Mouse (Mus musculus) MEL (cell line): Measurements from ENCODE around the gene Tead4. TPM values are rescaled to one million over a fixed set of nuclear protein-coding genes. Genes with fewer than 3 reads are reported as not detected.

Experiments
- DNase-seq: peaks from one replicate; pipeline ENCODE4 v3.0.0; 2011; ENCODE audit warnings: low read depth, low spot score
- H3K27ac ChIP-seq: 2 replicates; pipeline ENCODE4 v1.5.1; 2012; ENCODE audit warnings: low read depth, mild to moderate bottlenecking, control low read depth, low read length, moderate library complexity; ENCODE audit not compliant: control insufficient read depth
- H3K27me3 ChIP-seq, 2 experiments: fragments of 150-350 bp in 1 of 2; sonication (generic) in 1 of 2; 2 replicates each; pipeline ENCODE4 v1.6.1; 2012; ENCODE audit warnings: low read length in 2 of 2, mild to moderate bottlenecking in 2 of 2, improper control_type of control experiment in 1 of 2, moderate library complexity in 1 of 2; ENCODE audit not compliant: insufficient read depth in 2 of 2, control insufficient read depth in 1 of 2
- H3K36me3 ChIP-seq, 2 experiments: 2 replicates each; pipeline ENCODE4 v1.6.1; 2012 to 2014; ENCODE audit warnings: low read length in 2 of 2, improper control_type of control experiment in 1 of 2, inconsistent platforms in 1 of 2, mild to moderate bottlenecking in 1 of 2; ENCODE audit not compliant: insufficient read depth in 2 of 2, control insufficient read depth in 1 of 2
- H3K4me1 ChIP-seq, 2 experiments: fragments of 150-350 bp in 1 of 2; sonication (generic) in 1 of 2; 2 replicates each; pipeline ENCODE4 v1.6.1; 2012; ENCODE audit warnings: low read length in 2 of 2, improper control_type of control experiment in 1 of 2, mild to moderate bottlenecking in 1 of 2; ENCODE audit not compliant: insufficient read depth in 2 of 2, control insufficient read depth in 1 of 2
- H3K4me3 ChIP-seq, 2 experiments: fragments of 150-350 bp in 1 of 2; sonication (generic) in 1 of 2; 2 replicates each; pipeline ENCODE4 v1.5.1; 2012; ENCODE audit warnings: low read depth in 2 of 2, low read length in 2 of 2, mild to moderate bottlenecking in 2 of 2, moderate library complexity in 2 of 2, control low read depth in 1 of 2, improper control_type of control experiment in 1 of 2; ENCODE audit not compliant: control insufficient read depth in 1 of 2, insufficient read depth in 1 of 2
- H3K79me2 ChIP-seq: 2 replicates; pipeline ENCODE4 v1.6.1; 2012; ENCODE audit warnings: mild to moderate bottlenecking, low read length, moderate library complexity; ENCODE audit not compliant: control insufficient read depth, poor library complexity, insufficient read depth
- H3K9ac ChIP-seq: 2 replicates; pipeline ENCODE4 v1.6.1; 2012; ENCODE audit warnings: low read depth, mild to moderate bottlenecking, control low read depth, low read length, moderate library complexity; ENCODE audit not compliant: control insufficient read depth, poor library complexity, severe bottlenecking
- H3K9me3 ChIP-seq: fragments of 150-350 bp; sonication (generic); replicated peaks from 2 replicates; pipeline ENCODE4 v1.6.1; 2012; ENCODE audit warnings: mild to moderate bottlenecking, low read length, improper control_type of control experiment, moderate library complexity; ENCODE audit not compliant: insufficient read depth
- BHLHE40 ChIP-seq: IDR thresholded peaks from 2 replicates; pipeline ENCODE4 v1.6.1; 2012; ENCODE audit warnings: low read depth, mild to moderate bottlenecking, inconsistent platforms, low read length, improper control_type of control experiment, borderline replicate concordance
- CHD2 ChIP-seq: IDR thresholded peaks from 2 replicates; pipeline ENCODE4 v1.6.1; 2011; ENCODE audit warnings: low read length, improper control_type of control experiment
- CTCF ChIP-seq, 3 experiments: IDR thresholded peaks in 2 of 3; conservative IDR thresholded peaks in 1 of 3; 2 replicates each; pipeline ENCODE4 v1.5.1; 2011 to 2012; ENCODE audit warnings: low read length in 3 of 3, low read depth in 2 of 3, mild to moderate bottlenecking in 2 of 3, improper control_type of control experiment in 1 of 3, inconsistent platforms in 1 of 3, mixed read lengths in 1 of 3, moderate library complexity in 1 of 3; ENCODE audit not compliant: control insufficient read depth in 1 of 3, insufficient read depth in 1 of 3, poor library complexity in 1 of 3, severe bottlenecking in 1 of 3
- E2F4 ChIP-seq: IDR thresholded peaks from 2 replicates; pipeline ENCODE4 v1.6.1; 2011; ENCODE audit warnings: low read depth, low read length, improper control_type of control experiment, borderline replicate concordance
- ELF1 ChIP-seq: IDR thresholded peaks from 2 replicates; pipeline ENCODE4 v1.6.1; 2014; ENCODE audit warnings: low read depth, mild to moderate bottlenecking, inconsistent platforms, low read length, improper control_type of control experiment, moderate library complexity
- EP300 ChIP-seq, 2 experiments: IDR thresholded peaks; 2 replicates each; pipeline ENCODE4 v1.6.1; 2011; ENCODE audit warnings: improper control_type of control experiment in 2 of 2, low read length in 2 of 2, low read depth in 1 of 2, mild to moderate bottlenecking in 1 of 2
- GABPA ChIP-seq: IDR thresholded peaks from 2 replicates; pipeline ENCODE4 v1.6.1; 2012; ENCODE audit warnings: low read depth, mild to moderate bottlenecking, inconsistent platforms, low read length, improper control_type of control experiment, moderate library complexity
- HCFC1 ChIP-seq: IDR thresholded peaks from 2 replicates; pipeline ENCODE4 v1.6.1; 2012; ENCODE audit warnings: low read depth, mild to moderate bottlenecking, inconsistent platforms, low read length, improper control_type of control experiment, moderate library complexity
- JUND ChIP-seq: IDR thresholded peaks from 2 replicates; pipeline ENCODE4 v1.6.1; 2011; ENCODE audit warnings: low read depth, mild to moderate bottlenecking, improper control_type of control experiment, low read length
- KAT2A ChIP-seq: conservative IDR thresholded peaks from 2 replicates; pipeline ENCODE4 v1.6.1; 2012; ENCODE audit warnings: low read depth, low read length, improper control_type of control experiment, inconsistent platforms
- MAFK ChIP-seq: IDR thresholded peaks from 2 replicates; pipeline ENCODE4 v1.6.1; 2011; ENCODE audit warnings: low read depth, mild to moderate bottlenecking, low read length, improper control_type of control experiment, borderline replicate concordance
- MAX ChIP-seq: IDR thresholded peaks from 2 replicates; pipeline ENCODE4 v1.6.1; 2011; ENCODE audit warnings: low read length, improper control_type of control experiment
- MXI1 ChIP-seq: IDR thresholded peaks from 2 replicates; pipeline ENCODE4 v1.6.1; 2011; ENCODE audit warnings: mild to moderate bottlenecking, low read depth, low read length, improper control_type of control experiment
- POLR2A ChIP-seq, 2 experiments: IDR thresholded peaks; 2 replicates each; pipeline ENCODE4 v1.6.1; 2011 to 2012; ENCODE audit warnings: low read length in 2 of 2, mild to moderate bottlenecking in 2 of 2, control low read depth in 1 of 2, improper control_type of control experiment in 1 of 2, low read depth in 1 of 2, moderate library complexity in 1 of 2; ENCODE audit not compliant: control insufficient read depth in 1 of 2, insufficient read depth in 1 of 2, poor library complexity in 1 of 2
- POLR2AphosphoS5 ChIP-seq: IDR thresholded peaks from 2 replicates; pipeline ENCODE4 v1.6.1; 2012; ENCODE audit warnings: low read depth, borderline replicate concordance, mild to moderate bottlenecking, inconsistent platforms, low read length, moderate library complexity, mixed read lengths
- RCOR1 ChIP-seq: IDR thresholded peaks from 2 replicates; pipeline ENCODE4 v1.6.1; 2012; ENCODE audit warnings: low read depth, mild to moderate bottlenecking, inconsistent platforms, low read length, improper control_type of control experiment
- SIN3A ChIP-seq: IDR thresholded peaks from 2 replicates; pipeline ENCODE4 v1.6.1; 2012; ENCODE audit warnings: low read length, improper control_type of control experiment, inconsistent platforms
- UBTF ChIP-seq: IDR thresholded peaks from 2 replicates; pipeline ENCODE4 v1.6.1; 2012; ENCODE audit warnings: low read depth, mild to moderate bottlenecking, inconsistent platforms, low read length, improper control_type of control experiment, moderate library complexity, borderline replicate concordance; ENCODE audit not compliant: insufficient read depth
- USF1 ChIP-seq: IDR thresholded peaks from 2 replicates; pipeline ENCODE4 v1.6.1; 2014; ENCODE audit warnings: low read depth, mild to moderate bottlenecking, inconsistent platforms, low read length, improper control_type of control experiment, moderate library complexity
- ZKSCAN1 ChIP-seq: IDR thresholded peaks from 2 replicates; pipeline ENCODE4 v1.6.1; 2012; ENCODE audit warnings: low read depth, mild to moderate bottlenecking, inconsistent platforms, low read length, improper control_type of control experiment, moderate library complexity
- ZMIZ1 ChIP-seq: IDR thresholded peaks from 2 replicates; pipeline ENCODE4 v1.6.1; 2012; ENCODE audit warnings: low read depth, mild to moderate bottlenecking, inconsistent platforms, low read length, improper control_type of control experiment, moderate library complexity
- ZNF384 ChIP-seq: IDR thresholded peaks from 2 replicates; pipeline ENCODE4 v1.6.1; 2012; ENCODE audit warnings: low read depth, mild to moderate bottlenecking, inconsistent platforms, low read length, improper control_type of control experiment
- polyA plus RNA-seq, 2 experiments: library from polyadenylated mRNA; stranded (reverse) in 1 of 2; unstranded in 1 of 2; fragments of >175 nt in 1 of 2; fragments of >200 nt in 1 of 2; gene quantifications; 2 replicates each; pipeline versions ENCODE4 v1.2.1 to v1.2.4; 2012; ENCODE audit warnings: low replicate concordance in 2 of 2, low read depth in 1 of 2; ENCODE audit not compliant: insufficient read length in 2 of 2, insufficient read depth in 1 of 2, missing spikeins in 1 of 2
- total RNA-seq: library from RNA; depleted of rRNA; stranded (reverse); fragments of 300-350 nt; gene quantifications from 2 replicates; pipeline ENCODE4 v1.2.3, GENCODE M21; 2012

The Tead4 gene
- total and polyA plus RNA-seq, 3 experiments = not detected

GRCm38 (mm10) chr6:128237102-128237763, 63.4 kb downstream of the Tead4 start:
- no peaks in the 10 kb centered on the region for H3K79me2 ChIP-seq
- no peaks in the 10 kb centered on the region for H3K27me3 ChIP-seq
- no peak for DNase-seq
- no peaks in the 10 kb centered on the region for H3K36me3 ChIP-seq
- no peak for TF ChIP-seq E2F4
- no peak for TF ChIP-seq RCOR1
- no peak for TF ChIP-seq ELF1
- TF ChIP-seq USF1 = no peak
- TF ChIP-seq POLR2AphosphoS5 = no peak
- no peak for TF ChIP-seq GABPA
- no peak for TF ChIP-seq HCFC1
- no peak overlapping the region for H3K4me3 ChIP-seq
- H3K9me3 ChIP-seq = no peaks in the 10 kb centered on the region
- H3K9ac ChIP-seq = no peak overlapping the region
- no peak overlapping the region for H3K27ac ChIP-seq
- no peaks in the 10 kb centered on the region for H3K4me1 ChIP-seq

DNA sequence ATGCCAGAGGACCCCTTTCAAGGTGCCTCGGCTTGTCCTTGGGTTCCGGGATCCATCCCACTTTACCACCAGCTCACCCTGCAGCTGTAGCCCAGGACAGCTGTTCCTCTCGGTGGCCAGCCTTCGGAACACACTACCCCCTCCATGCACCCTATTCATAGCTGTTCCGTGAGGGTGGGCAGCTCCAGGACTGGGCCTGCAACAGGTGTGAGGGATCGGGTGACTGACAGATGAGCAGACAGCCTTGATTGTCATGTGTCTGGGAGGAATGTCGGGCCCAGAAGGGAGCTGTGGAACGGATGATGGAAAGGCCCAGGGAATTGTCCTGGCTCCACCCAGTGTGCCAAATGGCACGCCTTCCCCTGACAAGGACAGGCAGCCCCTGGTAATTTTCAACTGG, 64.0 kb downstream of the Tead4 start:
- no peak overlapping the region for H3K4me3 ChIP-seq
- no peaks in the 10 kb centered on the region for H3K27me3 ChIP-seq
- no peak overlapping the region for H3K9ac ChIP-seq
- H3K9me3 ChIP-seq = no peaks in the 10 kb centered on the region
- no peaks in the 10 kb centered on the region for H3K36me3 ChIP-seq
- TF ChIP-seq MAX (no peak), BHLHE40 (no peak), KAT2A (no peak), ELF1 (no peak), EP300 (IDR thresholded peaks at IDR 0.05; ENCODE audit: low read depth in 1 of 2, low read length in 2 of 2) (no peak), POLR2A (IDR thresholded peaks at IDR 0.05; ENCODE audit: control insufficient read depth in 1 of 2, insufficient read depth in 1 of 2, low read depth in 1 of 2, low read length in 2 of 2, poor library complexity in 1 of 2) (no peak), POLR2AphosphoS5 (no peak), SIN3A (no peak), ZNF384 (no peak), CTCF (IDR thresholded peaks at IDR 0.05 in 2 of 3, conservative IDR thresholded peaks at IDR 0.05 in 1 of 3; ENCODE audit: control insufficient read depth in 1 of 3, insufficient read depth in 1 of 3, low read depth in 2 of 3, low read length in 3 of 3, poor library complexity in 1 of 3, severe bottlenecking in 1 of 3) (no peak), UBTF (no peak), MXI1 (no peak), ZKSCAN1 (no peak), ZMIZ1 (no peak), JUND (no peak), CHD2 (no peak), MAFK (no peak)
- no peaks in the 10 kb centered on the region for H3K79me2 ChIP-seq
- DNase-seq = no peak
- H3K27ac ChIP-seq = no peak overlapping the region
- no peaks in the 10 kb centered on the region for H3K4me1 ChIP-seq
